Mouse (Mus musculus) erythroid progenitor cell, adult 5-6 weeks (primary cell): ENCODE measurements around the gene E2f2. TPM values are rescaled to one million over a fixed set of nuclear protein-coding genes. Genes with fewer than 3 reads are reported as not detected.

Source experiments
- ATAC-seq: replicated peaks from 2 replicates; pipeline ENCODE4 v1.8.0; 2016; ENCODE audit warnings: moderate number of reproducible peaks, mild to moderate bottlenecking, moderate TSS enrichment, inconsistent platforms; ENCODE audit not compliant: poor library complexity, low FRiP score, severe bottlenecking
- total RNA-seq, 2 experiments: library from RNA; stranded (forward) in 1 of 2; stranded (reverse) in 1 of 2; fragments of 150-400 nt in 1 of 2; fragments of 186-747, 209-891 nt in 1 of 2; gene quantifications; 2 replicates each; pipeline versions ENCODE4 v1.2.3 to v1.2.4; 2015 to 2017; ENCODE audit warnings: low replicate concordance in 2 of 2

The E2f2 gene
- total RNA-seq, 2 experiments from 2014 or later, result 287 to 288 TPM

GRCm38 (mm10) chr4:136172542-136173209, 482 bp downstream of the E2f2 start:
- peak; percentile 41 for ATAC-seq

DNA sequence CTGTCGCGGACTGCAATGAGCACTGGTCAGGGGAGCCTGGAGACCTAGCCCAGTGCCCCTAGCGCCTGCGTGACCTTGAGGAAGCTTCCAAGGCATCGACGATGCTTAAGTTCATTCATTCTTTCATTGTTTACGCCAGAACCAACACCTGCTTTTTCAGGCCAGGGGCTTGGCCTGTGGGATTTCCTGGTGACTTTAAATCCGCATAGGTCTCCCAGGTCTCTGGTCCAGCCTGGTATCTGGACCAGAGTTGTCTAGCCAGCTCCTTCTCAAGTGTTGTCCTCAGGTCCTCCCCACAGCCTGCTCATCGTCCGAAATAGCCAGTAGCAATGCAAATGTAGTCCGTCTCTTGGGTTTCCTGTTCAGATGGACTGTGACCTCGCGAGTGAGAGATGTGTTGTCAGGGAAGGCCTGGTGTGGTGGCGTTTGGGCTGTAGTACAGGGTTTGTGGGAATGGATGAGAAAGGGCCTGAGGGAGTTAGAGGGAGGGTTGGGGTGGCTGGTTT, 1.1 kb downstream of the E2f2 start:
- ATAC-seq, result no peak

- ATAC-seq, result peak; percentile 56
Observed at GRCm38 (mm10) chr4:136174216-136175193, 2.3 kb downstream of the E2f2 start.

- ATAC-seq, result no peak
Observed at GRCm38 (mm10) chr4:136176022-136176552, 3.9 kb downstream of the E2f2 start.

DNA sequence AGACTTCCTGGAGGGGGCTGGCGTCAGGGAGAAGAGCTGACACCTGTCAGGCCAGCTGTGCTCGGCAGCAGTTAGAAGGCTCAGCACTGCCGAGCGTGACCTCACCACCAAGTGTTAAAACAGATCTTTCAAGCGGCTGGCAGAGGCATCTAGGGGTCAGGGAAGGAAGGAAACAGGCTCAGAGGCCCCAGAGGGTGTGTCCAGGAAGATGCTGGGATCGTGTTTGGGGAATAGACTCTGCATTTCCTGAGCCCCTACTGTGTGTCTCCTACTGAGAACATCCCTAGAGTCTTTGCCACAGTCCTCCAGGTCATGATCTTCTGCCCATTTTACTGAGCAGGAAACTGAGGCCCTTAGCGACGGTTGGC, 5.0 kb downstream of the E2f2 start:
- peak; percentile 8 for ATAC-seq

DNA sequence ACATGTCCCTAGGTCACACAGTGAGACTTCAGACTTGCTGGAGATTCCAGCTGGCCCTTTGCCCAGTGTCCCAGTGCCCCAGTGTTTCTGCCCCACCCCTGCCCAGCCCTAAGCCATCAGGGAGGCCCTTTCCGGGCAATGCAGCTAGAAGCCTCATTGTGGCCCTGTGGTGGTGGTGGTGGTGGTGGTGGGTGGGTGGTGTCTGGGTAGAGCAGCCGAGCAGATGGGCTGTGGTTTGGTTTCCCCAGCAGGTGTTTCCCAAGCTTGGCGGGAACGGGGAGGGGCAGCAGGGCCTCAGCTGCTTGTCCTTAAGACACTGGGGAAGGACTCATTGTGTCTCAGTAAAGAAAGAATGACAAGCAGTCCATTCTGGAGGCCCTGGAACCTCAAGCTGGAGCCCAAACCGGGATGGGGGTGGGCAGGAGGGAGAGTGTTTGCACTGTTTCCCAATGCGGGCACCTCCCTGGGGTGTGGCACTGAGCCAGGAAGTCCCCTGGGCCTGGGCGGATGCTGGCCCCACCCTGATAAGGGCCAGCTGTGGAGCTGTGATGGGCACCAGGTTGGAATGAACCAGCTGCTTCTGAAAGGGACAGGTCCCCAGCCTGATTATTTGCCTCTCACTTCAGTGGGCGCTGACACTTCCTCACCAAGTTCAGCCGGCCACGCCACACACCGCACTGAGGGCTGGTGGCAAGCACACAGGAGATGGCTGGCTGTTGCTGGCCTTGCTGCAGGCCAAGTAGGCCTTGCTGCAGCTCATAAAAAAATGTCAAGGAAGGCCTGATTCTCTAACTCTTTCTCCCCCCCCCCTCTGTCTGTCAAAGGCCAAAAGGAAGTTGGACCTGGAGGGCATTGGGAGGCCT, 5.6 kb downstream of the E2f2 start:
- peak; percentile 64 for ATAC-seq

DNA sequence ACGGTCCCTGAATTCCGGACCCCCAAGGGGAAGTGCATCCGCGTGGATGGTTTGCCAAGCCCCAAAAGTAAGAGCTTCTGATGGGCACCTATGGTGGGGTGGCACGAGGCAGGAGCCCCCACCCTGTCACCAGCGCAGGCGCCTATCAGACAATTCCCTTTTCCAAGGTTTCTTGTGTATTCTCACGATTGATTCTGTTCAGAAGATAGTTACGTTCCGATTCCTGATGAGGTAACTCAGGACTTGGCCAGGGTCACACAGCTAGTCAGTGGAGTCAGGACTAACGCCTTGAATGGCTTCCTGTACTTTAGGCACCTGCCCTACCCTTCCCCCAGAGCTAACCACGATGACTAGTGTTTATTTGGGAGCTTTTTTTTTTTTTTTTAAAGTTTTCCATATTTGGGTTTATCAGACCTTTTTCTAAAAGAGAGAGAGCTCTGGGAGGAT, 6.3 kb downstream of the E2f2 start:
- ATAC-seq, result no peak

DNA sequence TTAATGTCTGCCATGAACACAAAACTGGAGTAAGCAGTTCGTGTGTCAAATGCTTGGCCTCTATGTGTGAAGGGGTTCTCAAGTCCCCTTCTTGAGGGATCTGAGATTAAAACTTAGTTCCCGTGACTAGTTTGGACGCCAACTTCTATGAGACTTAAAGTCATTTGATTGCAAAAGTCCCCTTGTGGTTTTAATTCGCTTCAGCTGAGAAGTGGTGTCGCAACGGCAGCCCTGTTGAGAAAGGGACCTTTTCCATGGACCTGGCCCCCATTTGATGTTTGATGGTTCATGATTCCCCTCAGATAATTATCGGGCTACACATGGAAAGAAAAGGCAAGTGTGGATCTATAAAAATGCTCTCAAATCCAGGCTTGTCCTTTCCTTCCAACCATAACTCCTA, 7.3 kb downstream of the E2f2 start:
- ATAC-seq, result no peak

GRCm38 (mm10) chr4:136179998-136180397, 7.8 kb downstream of the E2f2 start:
- ATAC-seq, result peak; percentile 54

- no peak for ATAC-seq
Observed at GRCm38 (mm10) chr4:136180408-136181330, 8.5 kb downstream of the E2f2 start.

GRCm38 (mm10) chr4:136181367-136181766, 9.2 kb downstream of the E2f2 start:
- ATAC-seq, result no peak

DNA sequence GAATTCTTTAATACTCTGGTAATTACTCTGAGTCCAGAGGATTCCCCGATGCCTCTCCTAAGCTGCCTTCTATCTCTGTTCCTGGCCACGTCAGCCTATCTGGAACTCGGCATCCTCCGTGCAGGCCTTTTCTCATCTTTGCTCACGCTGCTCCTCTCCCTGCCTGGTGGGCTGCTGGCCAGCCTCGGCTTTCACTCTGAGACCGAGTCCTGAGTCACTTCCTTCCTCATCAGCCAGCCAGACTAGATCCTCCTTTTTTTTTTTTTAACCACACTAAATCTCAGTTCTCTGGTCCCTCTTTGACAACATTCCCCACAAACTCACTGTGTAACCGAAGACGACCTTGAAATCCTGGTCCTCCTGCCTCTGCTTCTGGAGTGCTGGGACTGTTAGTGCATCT, 13.2 kb downstream of the E2f2 start:
- no peak for ATAC-seq

DNA sequence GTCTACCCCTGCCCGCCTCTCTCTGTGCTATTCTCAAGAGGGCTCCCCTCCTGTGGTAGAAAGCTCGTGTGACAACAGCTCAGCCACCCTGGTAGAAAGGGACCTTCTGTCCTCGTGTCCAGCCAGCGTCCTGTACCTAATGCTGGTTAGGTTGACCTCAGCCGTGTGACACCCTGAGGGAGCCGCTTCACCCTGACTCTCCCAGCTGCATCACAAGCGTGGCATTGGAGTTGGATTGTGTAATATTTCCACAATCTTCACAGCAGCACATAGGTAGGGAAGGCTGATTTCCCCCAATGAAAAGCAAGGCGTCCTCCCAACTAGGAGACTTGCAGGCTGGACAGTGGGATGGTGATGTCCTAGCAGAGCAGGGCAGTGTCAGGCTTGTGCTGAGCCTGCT, 14.1 kb downstream of the E2f2 start:
- no peak for ATAC-seq

- ATAC-seq, result no peak
Observed at GRCm38 (mm10) chr4:136186739-136187472, 14.7 kb downstream of the E2f2 start.

DNA sequence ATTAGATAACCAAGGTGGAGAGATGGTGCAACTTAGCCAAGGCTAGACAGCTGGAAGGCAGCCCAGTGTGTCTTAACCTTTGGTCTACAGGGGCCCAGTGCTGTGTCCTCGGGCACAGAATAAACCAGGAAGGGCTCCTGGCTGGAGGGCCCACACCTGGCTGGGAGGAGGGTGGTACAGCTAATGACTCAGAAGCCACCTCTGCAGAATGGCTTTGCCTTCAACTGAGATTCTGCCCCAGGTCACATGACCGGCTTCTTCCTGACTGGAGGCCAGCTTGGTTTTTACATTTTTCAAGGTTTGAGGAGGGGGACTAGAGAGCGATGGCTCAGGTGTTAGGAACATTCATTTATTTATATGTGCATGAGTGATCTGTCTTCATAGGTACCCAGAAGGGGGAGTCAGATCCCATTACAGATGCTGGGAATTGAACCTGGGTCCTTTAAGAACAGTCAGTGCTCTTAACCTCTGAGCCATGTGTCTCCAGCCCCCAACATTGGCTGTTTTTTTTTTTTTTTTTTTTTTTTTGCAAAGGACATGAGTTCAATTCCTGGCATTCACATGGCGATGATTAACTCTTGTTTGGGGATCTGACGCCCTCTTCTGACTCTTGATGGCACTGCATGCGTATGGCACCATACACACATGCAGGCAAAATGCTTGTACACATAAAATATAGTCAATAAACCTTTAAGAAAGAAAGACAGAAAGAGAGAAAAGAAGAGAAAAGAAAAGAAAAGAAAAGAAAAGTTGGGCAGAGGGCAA, 17.0 kb downstream of the E2f2 start:
- peak; percentile 49 for ATAC-seq

DNA sequence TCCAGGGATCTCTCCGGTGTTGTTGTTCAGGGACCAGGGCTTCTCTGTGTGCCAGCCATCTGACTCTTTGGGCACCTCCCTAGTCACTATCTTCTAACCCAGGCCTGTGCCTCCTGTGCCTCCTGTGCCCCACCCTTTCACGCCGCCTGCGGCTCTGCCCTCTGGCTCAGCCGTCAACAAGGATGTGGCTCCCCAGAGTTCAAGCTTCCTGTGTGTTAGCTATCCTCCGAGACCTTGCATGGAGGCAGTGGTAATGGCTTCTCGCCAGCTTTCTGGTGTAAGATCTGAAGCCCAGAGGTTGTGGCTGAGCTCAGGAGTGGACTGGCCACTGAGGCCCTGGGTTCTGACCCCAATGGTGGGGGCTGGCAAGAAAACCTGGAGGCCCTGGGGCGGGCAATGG, 17.7 kb downstream of the E2f2 start:
- peak; percentile 94 for ATAC-seq

DNA sequence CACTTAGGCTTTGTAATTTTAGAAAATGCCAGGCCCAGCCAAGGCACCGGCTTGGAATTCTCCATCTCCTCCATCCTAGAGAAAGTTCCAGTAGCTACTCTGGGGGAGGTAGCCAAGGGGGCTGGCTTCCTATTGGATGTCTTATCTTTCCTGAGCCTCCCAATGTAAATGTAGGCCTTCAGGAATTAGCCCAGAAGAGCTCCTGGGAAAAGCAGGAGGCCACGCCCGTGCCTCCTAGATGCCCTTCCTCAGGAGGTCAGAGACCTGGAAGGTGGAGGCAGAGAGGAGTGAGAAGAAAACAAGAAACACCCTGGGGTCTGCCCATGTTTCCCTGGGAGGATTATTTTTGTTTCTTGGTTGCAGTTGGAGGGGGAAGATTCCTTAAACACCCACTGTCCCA, 21.4 kb downstream of the E2f2 start:
- no peak for ATAC-seq
